Mouse (Mus musculus) heart, embryonic 15.5 days (tissue): ENCODE results near the gene Mad2l1bp. TPM values are rescaled to one million over a fixed set of nuclear protein-coding genes. Genes with fewer than 3 reads are reported as not detected.

ENCODE experiments used
- ATAC-seq: fragments of 200-750 bp; cut with Nextera tagmentation; replicated peaks from 2 replicates; pipeline ENCODE4 v1.8.0; 2017; ENCODE audit warnings: low read depth, moderate TSS enrichment; ENCODE audit not compliant: insufficient number of reproducible peaks, insufficient read depth, low FRiP score
- H3K27ac ChIP-seq: fragments of 300-500 bp; sonication (generic); 2 replicates; pipeline ENCODE4 v1.5.1; 2015; ENCODE audit warnings: mild to moderate bottlenecking, inconsistent platforms
- H3K27me3 ChIP-seq: fragments of 300-500 bp; sonication (generic); 2 replicates; pipeline ENCODE4 v1.6.1; 2015; ENCODE audit warnings: inconsistent platforms
- H3K36me3 ChIP-seq: fragments of 300-500 bp; sonication (generic); 2 replicates; pipeline ENCODE4 v1.6.1; 2015; ENCODE audit warnings: mild to moderate bottlenecking, inconsistent platforms
- H3K4me1 ChIP-seq: fragments of 300-500 bp; sonication (generic); replicated peaks from 2 replicates; pipeline ENCODE4 v1.6.1; 2015; ENCODE audit warnings: inconsistent platforms
- H3K4me2 ChIP-seq: fragments of 300-500 bp; sonication (generic); 2 replicates; pipeline ENCODE4 v1.6.1; 2015; ENCODE audit warnings: inconsistent platforms, mild to moderate bottlenecking, moderate library complexity
- H3K4me3 ChIP-seq: fragments of 300-500 bp; sonication (generic); 2 replicates; pipeline ENCODE4 v1.5.1; 2015; ENCODE audit warnings: mild to moderate bottlenecking, inconsistent platforms
- H3K9ac ChIP-seq: fragments of 300-500 bp; sonication (generic); 2 replicates; pipeline ENCODE4 v1.6.1; 2015; ENCODE audit warnings: mild to moderate bottlenecking, inconsistent platforms
- H3K9me3 ChIP-seq: fragments of 300-500 bp; sonication (generic); replicated peaks from 2 replicates; pipeline ENCODE4 v1.6.1; 2016; ENCODE audit warnings: inconsistent platforms
- WGBS: fragments of 180-500 bp; shearing (Covaris S2); methylation state at CpG from one replicate; pipeline ENCODE4 v1.1.7; 2015; ENCODE audit warnings: mixed read lengths; 5-methylcytosine and 5-hydroxymethylcytosine counted together
- polyA plus RNA-seq: library from polyadenylated mRNA; unstranded; fragments of >200 nt; fragmentation: Nextera tagmentation; extraction: Ambion mirVana; gene quantifications from 2 replicates; pipeline ENCODE4 v1.2.1, GENCODE M21; 2015

The Mad2l1bp gene
- 31.4 and 34.4 TPM in 2 replicates for polyA plus RNA-seq

DNA sequence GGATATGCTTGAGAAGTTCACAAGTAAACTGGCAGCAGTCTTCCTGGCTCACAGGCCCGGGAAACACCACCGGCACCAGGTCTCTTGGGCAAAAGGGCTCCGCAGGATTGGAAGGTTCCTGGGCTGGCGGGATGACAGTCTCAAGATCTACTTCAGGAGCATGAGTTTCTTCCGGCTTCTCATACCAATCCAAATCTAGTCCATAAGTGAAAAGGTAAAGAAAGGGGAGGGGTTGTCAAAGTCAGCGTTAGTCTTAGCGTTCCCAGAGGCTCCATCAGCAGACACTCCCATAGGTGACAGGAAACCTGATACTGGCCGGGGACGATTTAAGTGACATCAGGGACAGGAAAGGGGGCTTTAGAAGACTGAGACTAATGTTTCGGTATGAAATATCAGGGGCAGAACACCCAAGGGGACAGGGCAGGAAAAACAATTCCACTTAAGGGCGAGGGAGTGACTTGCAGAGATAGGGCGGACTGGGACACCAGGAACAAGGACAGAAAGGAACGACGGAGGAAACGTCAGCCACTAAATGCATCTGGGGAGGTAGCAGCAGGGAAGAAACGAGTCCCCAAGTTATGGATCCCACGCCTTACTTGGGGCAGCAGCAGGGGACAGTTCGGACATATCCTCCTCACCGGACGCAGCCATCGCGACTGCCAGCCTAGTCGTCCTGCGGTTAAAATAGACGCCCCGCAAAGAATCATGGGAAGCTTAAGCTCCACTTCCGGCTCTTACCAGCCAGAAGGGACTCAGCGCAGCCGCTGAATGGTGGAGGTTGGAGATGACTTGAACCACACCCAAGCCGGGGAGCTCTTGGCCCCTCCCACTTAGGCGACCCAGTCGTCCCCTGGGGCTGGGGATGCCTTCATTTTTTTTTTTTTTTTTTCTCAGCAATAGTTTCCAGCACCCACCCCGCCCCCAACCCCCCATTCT is at the start of gene Mad2l1bp:
Gene Mad2l1bp (minus strand): TSS at position 707 of the 936 bp plus-strand sequence.
- Histone ChIP-seq H3K36me3 (peaks cover 19% of the 10 kb centered on the region), H3K27ac (peak within 1 kb of the TSS; percentile 76), H3K9me3 (no peaks in the 10 kb centered on the region), H3K9ac (peak within 1 kb of the TSS; percentile 70), H3K27me3 (no peaks in the 10 kb centered on the region), H3K4me2 (peak within 1 kb of the TSS; percentile 80), H3K4me1 (peaks cover 12% of the 10 kb centered on the region), H3K4me3 (peak within 1 kb of the TSS; percentile 68)
- peak; percentile 95 for ATAC-seq
- 2% methylated on average over 33 of the region's 33 CpGs for WGBS

GRCm38 (mm10) chr17:46203078-46203477 is 49.7 kb upstream of the Mad2l1bp start:
- Histone ChIP-seq H3K27me3 (no peaks in the 10 kb centered on the region), H3K4me2 (peak overlapping the region; percentile 74), H3K4me1 (peaks cover 29% of the 10 kb centered on the region), H3K36me3 (peaks cover 29% of the 10 kb centered on the region), H3K9me3 (no peaks in the 10 kb centered on the region), H3K9ac (peak overlapping the region; percentile 74), H3K4me3 (peak overlapping the region; percentile 72), H3K27ac (peak overlapping the region; percentile 70)
- 0% methylated on average over 20 of the region's 20 CpGs for WGBS
- peak; percentile 41 for ATAC-seq

GRCm38 (mm10) chr17:46202421-46203071 is 49.2 kb upstream of the Mad2l1bp start, which contains the start of the genes Polh and Xpo5:
Gene Polh, minus strand, starts transcription at chr17:46202645.
Gene Xpo5, plus strand, starts transcription at chr17:46202782.
- Histone ChIP-seq H3K9ac (peak within 1 kb of the TSS; percentile 74), H3K4me3 (peak within 1 kb of the TSS; percentile 72), H3K9me3 (no peaks in the 10 kb centered on the region), H3K4me1 (peaks cover 29% of the 10 kb centered on the region), H3K4me2 (peak within 1 kb of the TSS; percentile 74), H3K27ac (peak within 1 kb of the TSS; percentile 89), H3K27me3 (no peaks in the 10 kb centered on the region), H3K36me3 (peaks cover 29% of the 10 kb centered on the region)
- peak; percentile 95 for ATAC-seq
- WGBS = under 1% methylated on average over 66 of the region's 66 CpGs

GRCm38 (mm10) chr17:46201151-46201550 is 47.8 kb upstream of the Mad2l1bp start:
- H3K27ac ChIP-seq = no peak overlapping the region

DNA sequence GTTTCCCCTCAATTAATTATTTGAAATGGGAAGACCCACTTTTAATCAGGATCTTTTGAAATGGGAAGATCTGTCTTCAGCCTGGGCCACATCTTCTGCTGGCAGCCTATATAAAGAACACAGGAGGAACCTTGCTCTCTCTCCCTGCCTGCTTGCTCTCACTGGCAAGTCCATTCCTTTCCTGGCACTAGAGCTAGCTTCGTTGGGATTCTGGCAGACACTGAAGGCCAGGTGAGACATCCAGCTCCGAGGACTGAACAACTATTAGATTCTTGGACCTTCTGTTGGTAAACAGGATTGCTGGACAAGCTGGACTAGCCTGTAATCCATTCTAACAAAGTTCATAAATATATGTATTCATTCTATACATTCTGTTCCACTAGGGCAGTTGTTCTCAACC is 35.5 kb upstream of the Mad2l1bp start:
- H3K9me3 ChIP-seq = no peaks in the 10 kb centered on the region
- H3K36me3 ChIP-seq = peaks cover 89% of the 10 kb centered on the region
- H3K4me2 ChIP-seq = no peak overlapping the region
- no peaks in the 10 kb centered on the region for H3K4me1 ChIP-seq
- no peak overlapping the region for H3K4me3 ChIP-seq
- 89% methylated on average over 2 of the region's 2 CpGs for WGBS
- no peak overlapping the region for H3K27ac ChIP-seq
- H3K27me3 ChIP-seq = no peaks in the 10 kb centered on the region
- no peak for ATAC-seq
- no peak overlapping the region for H3K9ac ChIP-seq

More at GRCm38 (mm10) chr17:46201151-46201550, 47.8 kb upstream of the Mad2l1bp start:
- no peak for ATAC-seq
- Histone ChIP-seq H3K36me3 (peaks cover 29% of the 10 kb centered on the region), H3K4me3 (peak overlapping the region; percentile 72), H3K4me2 (peak overlapping the region; percentile 74), H3K4me1 (peaks cover 29% of the 10 kb centered on the region), H3K9ac (peak overlapping the region; percentile 23; the same call in 1 of the 2 replicates), H3K27me3 (no peaks in the 10 kb centered on the region), H3K9me3 (no peaks in the 10 kb centered on the region)
- WGBS = 57% methylated on average over 6 of the region's 6 CpGs

GRCm38 (mm10) chr17:46182273-46182672 is 28.9 kb upstream of the Mad2l1bp start:
- peaks cover 91% of the 10 kb centered on the region for H3K36me3 ChIP-seq
- ATAC-seq = no peak
- WGBS = 81% methylated on average over 4 of the region's 4 CpGs
- no peak overlapping the region for H3K27ac ChIP-seq
- H3K4me1 ChIP-seq = no peaks in the 10 kb centered on the region
- no peak overlapping the region for H3K9ac ChIP-seq
- no peak overlapping the region for H3K4me2 ChIP-seq
- no peaks in the 10 kb centered on the region for H3K9me3 ChIP-seq
- no peak overlapping the region for H3K4me3 ChIP-seq
- H3K27me3 ChIP-seq = no peaks in the 10 kb centered on the region

GRCm38 (mm10) chr17:46170538-46170937 is 17.2 kb upstream of the Mad2l1bp start:
- Histone ChIP-seq H3K36me3 (peaks cover 69% of the 10 kb centered on the region), H3K9ac (no peak overlapping the region), H3K9me3 (no peaks in the 10 kb centered on the region), H3K4me1 (peaks cover 8% of the 10 kb centered on the region; the same call in 1 of the 2 replicates), H3K4me2 (no peak overlapping the region), H3K4me3 (no peak overlapping the region), H3K27me3 (no peaks in the 10 kb centered on the region), H3K27ac (no peak overlapping the region)
- 75% methylated on average over 3 of the region's 3 CpGs for WGBS
- no peak for ATAC-seq

DNA sequence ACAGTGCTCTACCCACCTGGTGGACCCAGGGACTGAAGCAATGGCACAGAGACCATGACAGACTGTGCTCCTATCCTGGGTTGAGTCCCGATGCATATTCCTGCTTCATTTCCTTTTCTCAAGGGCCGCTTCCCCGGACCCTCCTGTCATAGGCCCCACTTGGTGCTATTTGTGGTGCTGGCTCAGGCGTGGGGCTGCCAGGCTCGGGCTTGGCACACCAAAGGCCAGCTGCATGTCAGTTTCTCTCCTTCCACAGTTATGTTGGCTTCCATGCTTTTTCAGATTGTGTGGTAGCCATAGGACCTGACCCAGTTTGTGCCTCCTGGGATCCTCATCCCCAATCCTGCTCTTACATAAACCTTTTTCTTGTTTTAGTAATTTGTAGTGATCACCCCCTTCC is 15.4 kb upstream of the Mad2l1bp start:
- WGBS = 71% methylated on average over 5 of the region's 5 CpGs
- Histone ChIP-seq H3K4me3 (no peak overlapping the region), H3K27ac (peak overlapping the region; percentile 16; the same call in 1 of the 2 replicates), H3K27me3 (no peaks in the 10 kb centered on the region), H3K9ac (no peak overlapping the region), H3K9me3 (no peaks in the 10 kb centered on the region), H3K4me1 (peaks cover 9% of the 10 kb centered on the region; the same call in 1 of the 2 replicates), H3K4me2 (no peak overlapping the region), H3K36me3 (peaks cover 79% of the 10 kb centered on the region)
- no peak for ATAC-seq

GRCm38 (mm10) chr17:46168318-46168717 is 15.0 kb upstream of the Mad2l1bp start:
- Histone ChIP-seq H3K4me1 (peaks cover 9% of the 10 kb centered on the region; the same call in 1 of the 2 replicates), H3K4me3 (no peak overlapping the region), H3K4me2 (no peak overlapping the region), H3K9me3 (no peaks in the 10 kb centered on the region), H3K27ac (0 out of 2 replicates have a peak overlapping the region, but pooled peaks have one; percentile 16), H3K27me3 (no peaks in the 10 kb centered on the region), H3K36me3 (peaks cover 80% of the 10 kb centered on the region), H3K9ac (no peak overlapping the region)
- no peak for ATAC-seq
- WGBS = 31% methylated on average over 5 of the region's 5 CpGs

GRCm38 (mm10) chr17:46167014-46167413 is 13.7 kb upstream of the Mad2l1bp start:
- H3K9ac ChIP-seq = no peak overlapping the region
- WGBS = 79% methylated on average over 11 of the region's 11 CpGs
- no peaks in the 10 kb centered on the region for H3K27me3 ChIP-seq

DNA sequence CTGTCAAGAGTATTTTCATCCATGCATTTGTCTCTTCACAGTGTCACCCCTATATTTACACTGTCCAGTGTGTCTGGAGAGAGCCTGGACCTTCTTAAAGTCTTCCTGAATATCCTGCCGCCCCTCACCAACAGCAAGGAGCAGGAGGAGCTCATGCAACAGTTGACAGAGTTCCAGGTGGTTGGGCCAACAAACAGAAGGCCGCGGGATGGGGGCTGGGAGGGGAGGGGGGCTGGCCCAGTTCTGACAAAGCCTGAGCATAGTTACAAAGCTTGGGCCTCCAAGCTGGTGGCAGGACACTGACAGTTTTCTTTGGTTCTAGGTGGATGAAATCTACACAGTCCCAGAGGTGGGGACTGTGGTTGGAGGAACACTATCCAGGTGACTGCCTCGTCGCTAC is 12.9 kb upstream of the Mad2l1bp start:
- Histone ChIP-seq H3K4me1 (peaks cover 27% of the 10 kb centered on the region), H3K9me3 (no peaks in the 10 kb centered on the region), H3K4me2 (no peak overlapping the region), H3K27ac (no peak overlapping the region), H3K27me3 (no peaks in the 10 kb centered on the region), H3K9ac (no peak overlapping the region), H3K4me3 (no peak overlapping the region), H3K36me3 (peaks cover 66% of the 10 kb centered on the region)
- 69% methylated on average over 5 of the region's 5 CpGs for WGBS
- no peak for ATAC-seq

More at GRCm38 (mm10) chr17:46167014-46167413, 13.7 kb upstream of the Mad2l1bp start:
- Histone ChIP-seq H3K4me1 (peaks cover 21% of the 10 kb centered on the region), H3K27ac (0 out of 2 replicates have a peak overlapping the region, but pooled peaks have one; percentile 2), H3K9me3 (no peaks in the 10 kb centered on the region), H3K4me2 (no peak overlapping the region), H3K4me3 (no peak overlapping the region), H3K36me3 (peaks cover 72% of the 10 kb centered on the region)
- no peak; the same call in 1 of the 2 replicates for ATAC-seq
